Mouse (Mus musculus): ENCODE measurements around the gene Nox3. TPM values are rescaled to one million over a fixed set of nuclear protein-coding genes. Genes with fewer than 3 reads are reported as not detected.

Nox3 gene
- polyA plus RNA-seq, 1 experiment from 2014 or later = not detected

- Histone ChIP-seq H3K4me1 (replicated peaks) (no peaks in the 10 kb centered on the region), H3K27me3 (no peaks in the 10 kb centered on the region), H3K4me3 (replicated peaks) (no peak overlapping the region), H3K36me3 (replicated peaks) (no peaks in the 10 kb centered on the region), H3K27ac (replicated peaks) (no peak overlapping the region), H3K9ac (no peak overlapping the region), H3K4me2 (no peak overlapping the region), H3K9me3 (replicated peaks) (no peaks in the 10 kb centered on the region)
- no peak for ATAC-seq (ENCODE audit: insufficient read depth)
- 65% methylated on average over 6 of the region's 6 CpGs for WGBS (ENCODE audit: insufficient replicate concordance)
Measured at GRCm38 (mm10) chr17:3602954-3603672, 92.9 kb downstream of the Nox3 start.

- 41% methylated on average over 1 of the region's 1 CpGs for WGBS (ENCODE audit: insufficient replicate concordance)
Measured at GRCm38 (mm10) chr17:3598393-3598792, 97.7 kb downstream of the Nox3 start.

GRCm38 (mm10) chr17:3597866-3598265, 98.2 kb downstream of the Nox3 start:
- Histone ChIP-seq H3K27ac (replicated peaks) (no peak overlapping the region), H3K9ac (no peak overlapping the region), H3K27me3 (no peaks in the 10 kb centered on the region), H3K4me3 (replicated peaks) (no peak overlapping the region), H3K36me3 (replicated peaks) (no peaks in the 10 kb centered on the region), H3K9me3 (replicated peaks) (no peaks in the 10 kb centered on the region), H3K4me1 (replicated peaks) (no peaks in the 10 kb centered on the region), H3K4me2 (no peak overlapping the region)
- 33% methylated on average over 1 of the region's 1 CpGs for WGBS (ENCODE audit: insufficient replicate concordance)
- no peak for ATAC-seq (ENCODE audit: insufficient read depth)

More at GRCm38 (mm10) chr17:3598393-3598792, 97.7 kb downstream of the Nox3 start:
- Histone ChIP-seq H3K9ac (no peak overlapping the region), H3K36me3 (replicated peaks) (no peaks in the 10 kb centered on the region), H3K9me3 (replicated peaks) (no peaks in the 10 kb centered on the region), H3K4me3 (replicated peaks) (no peak overlapping the region), H3K27me3 (no peaks in the 10 kb centered on the region), H3K4me2 (no peak overlapping the region), H3K4me1 (replicated peaks) (no peaks in the 10 kb centered on the region), H3K27ac (replicated peaks) (no peak overlapping the region)
- ATAC-seq (ENCODE audit: insufficient read depth) = no peak

GRCm38 (mm10) chr17:3597130-3597529, 98.9 kb downstream of the Nox3 start:
- H3K27ac ChIP-seq (replicated peaks) = no peak overlapping the region

More at GRCm38 (mm10) chr17:3597130-3597529, 98.9 kb downstream of the Nox3 start:
- WGBS (ENCODE audit: insufficient replicate concordance) = 47% methylated on average over 1 of the region's 1 CpGs
- Histone ChIP-seq H3K9me3 (replicated peaks) (no peaks in the 10 kb centered on the region), H3K4me2 (no peak overlapping the region), H3K36me3 (replicated peaks) (no peaks in the 10 kb centered on the region), H3K4me3 (replicated peaks) (no peak overlapping the region), H3K9ac (no peak overlapping the region), H3K27me3 (no peaks in the 10 kb centered on the region), H3K4me1 (replicated peaks) (no peaks in the 10 kb centered on the region)
- ATAC-seq (ENCODE audit: insufficient read depth) = no peak

Other genes with a start within 250 kb of the Nox3 start
- gene Cldn20, start 163.7 kb downstream of the Nox3 start, polyA plus RNA-seq (2015; fragmentation: Nextera tagmentation; extraction: Ambion mirVana) = not detected in 2 replicates
- 9.6 and 11.4 TPM in 2 replicates for gene Tfb1m, start 138.5 kb downstream of the Nox3 start, polyA plus RNA-seq (2015; fragmentation: Nextera tagmentation; extraction: Ambion mirVana)

All from liver, embryonic 15.5 days (tissue).